Mouse (Mus musculus): ENCODE measurements at regions not wholly inside any gene's neighbourhood (a gene's known extent, or its start where the extent isn't known, plus 50 kb on each side); places are given as distances from the start of the nearest gene placed in this dataset.

- TF ChIP-seq POU5F1 (IDR thresholded peaks at IDR 0.05; ENCODE audit: borderline replicate concordance, low read length) (no peak), NANOG (IDR thresholded peaks at IDR 0.05; ENCODE audit: borderline replicate concordance, low read length) (no peak), CTCF (conservative IDR thresholded peaks at IDR 0.05; ENCODE audit: low read length) (no peak)
- no peaks in the 10 kb centered on the region for H3K36me3 ChIP-seq (ENCODE audit: insufficient read depth, low read length)
- H3K4me1 ChIP-seq (replicated peaks; ENCODE audit: low read depth, low read length), result peaks cover 4% of the 10 kb centered on the region
- H3K4me3 ChIP-seq (replicated peaks; ENCODE audit: low read length), result no peak overlapping the region
- H3K27me3 ChIP-seq (ENCODE audit: insufficient read depth, low read length), result no peaks in the 10 kb centered on the region
- H3K9me3 ChIP-seq (ENCODE audit: low read length), result no peaks in the 10 kb centered on the region; the same call in 1 of the 2 replicates
Measured at GRCm38 (mm10) chr3:21835526-21835925, 240.9 kb upstream of the Tbl1xr1 start.

- Histone ChIP-seq H3K4me1 (replicated peaks; ENCODE audit: low read depth, low read length) (peaks cover 14% of the 10 kb centered on the region), H3K36me3 (ENCODE audit: insufficient read depth, low read length) (no peaks in the 10 kb centered on the region)
Measured at GRCm38 (mm10) chr3:21837297-21837946, 239.0 kb upstream of the Tbl1xr1 start.

GRCm38 (mm10) chr3:21840751-21841488 lies 235.5 kb upstream of the Tbl1xr1 start:
- peaks cover 14% of the 10 kb centered on the region for H3K4me1 ChIP-seq (replicated peaks; ENCODE audit: low read depth, low read length)
- TF ChIP-seq CTCF (conservative IDR thresholded peaks at IDR 0.05; ENCODE audit: low read length) (no peak), NANOG (IDR thresholded peaks at IDR 0.05; ENCODE audit: borderline replicate concordance, low read length) (no peak), POU5F1 (IDR thresholded peaks at IDR 0.05; ENCODE audit: borderline replicate concordance, low read length) (no peak)
- no peaks in the 10 kb centered on the region; the same call in 1 of the 2 replicates for H3K9me3 ChIP-seq (ENCODE audit: low read length)
- no peak overlapping the region for H3K4me3 ChIP-seq (replicated peaks; ENCODE audit: low read length)
- H3K36me3 ChIP-seq (ENCODE audit: insufficient read depth, low read length), result no peaks in the 10 kb centered on the region
- no peaks in the 10 kb centered on the region for H3K27me3 ChIP-seq (ENCODE audit: insufficient read depth, low read length)

More at GRCm38 (mm10) chr3:21837297-21837946, 239.0 kb upstream of the Tbl1xr1 start:
- TF ChIP-seq CTCF (conservative IDR thresholded peaks at IDR 0.05; ENCODE audit: low read length), result no peak
- no peak for TF ChIP-seq POU5F1 (IDR thresholded peaks at IDR 0.05; ENCODE audit: borderline replicate concordance, low read length)
- TF ChIP-seq NANOG (IDR thresholded peaks at IDR 0.05; ENCODE audit: borderline replicate concordance, low read length), result no peak
- no peaks in the 10 kb centered on the region; the same call in 1 of the 2 replicates for H3K9me3 ChIP-seq (ENCODE audit: low read length)
- no peak overlapping the region for H3K4me3 ChIP-seq (replicated peaks; ENCODE audit: low read length)
- no peaks in the 10 kb centered on the region for H3K27me3 ChIP-seq (ENCODE audit: insufficient read depth, low read length)

- TF ChIP-seq CTCF (conservative IDR thresholded peaks at IDR 0.05; ENCODE audit: low read length) (no peak), POU5F1 (IDR thresholded peaks at IDR 0.05; ENCODE audit: borderline replicate concordance, low read length) (no peak)
- H3K27me3 ChIP-seq (ENCODE audit: insufficient read depth, low read length), result no peaks in the 10 kb centered on the region
- no peak overlapping the region for H3K4me3 ChIP-seq (replicated peaks; ENCODE audit: low read length)
- no peaks in the 10 kb centered on the region for H3K36me3 ChIP-seq (ENCODE audit: insufficient read depth, low read length)
- H3K9me3 ChIP-seq (ENCODE audit: low read length), result no peaks in the 10 kb centered on the region; the same call in 1 of the 2 replicates
- H3K4me1 ChIP-seq (replicated peaks; ENCODE audit: low read depth, low read length), result peaks cover 14% of the 10 kb centered on the region
Measured at GRCm38 (mm10) chr3:21841506-21841905, 234.9 kb upstream of the Tbl1xr1 start.

GRCm38 (mm10) chr3:21842545-21843291 lies 233.7 kb upstream of the Tbl1xr1 start:
- no peaks in the 10 kb centered on the region for H3K27me3 ChIP-seq (ENCODE audit: insufficient read depth, low read length)
- H3K4me1 ChIP-seq (replicated peaks; ENCODE audit: low read depth, low read length), result peaks cover 14% of the 10 kb centered on the region
- no peak overlapping the region for H3K4me3 ChIP-seq (replicated peaks; ENCODE audit: low read length)
- H3K9me3 ChIP-seq (ENCODE audit: low read length), result peaks cover 6% of the 10 kb centered on the region
- H3K36me3 ChIP-seq (ENCODE audit: insufficient read depth, low read length), result no peaks in the 10 kb centered on the region
- no peak for TF ChIP-seq NANOG (IDR thresholded peaks at IDR 0.05; ENCODE audit: borderline replicate concordance, low read length)

- Histone ChIP-seq H3K36me3 (ENCODE audit: insufficient read depth, low read length) (no peaks in the 10 kb centered on the region), H3K4me3 (replicated peaks; ENCODE audit: low read length) (no peak overlapping the region), H3K27me3 (ENCODE audit: insufficient read depth, low read length) (no peaks in the 10 kb centered on the region), H3K9me3 (ENCODE audit: low read length) (peaks cover 7% of the 10 kb centered on the region), H3K4me1 (replicated peaks; ENCODE audit: low read depth, low read length) (peaks cover 14% of the 10 kb centered on the region)
- no peak for TF ChIP-seq CTCF (conservative IDR thresholded peaks at IDR 0.05; ENCODE audit: low read length)
- TF ChIP-seq NANOG (IDR thresholded peaks at IDR 0.05; ENCODE audit: borderline replicate concordance, low read length), result no peak
- no peak for TF ChIP-seq POU5F1 (IDR thresholded peaks at IDR 0.05; ENCODE audit: borderline replicate concordance, low read length)
Measured at GRCm38 (mm10) chr3:21843292-21843852, 233.1 kb upstream of the Tbl1xr1 start.

- peaks cover 7% of the 10 kb centered on the region for H3K9me3 ChIP-seq (ENCODE audit: low read length)
- TF ChIP-seq CTCF (conservative IDR thresholded peaks at IDR 0.05; ENCODE audit: low read length), result no peak
- TF ChIP-seq POU5F1 (IDR thresholded peaks at IDR 0.05; ENCODE audit: borderline replicate concordance, low read length), result no peak
- no peak for TF ChIP-seq NANOG (IDR thresholded peaks at IDR 0.05; ENCODE audit: borderline replicate concordance, low read length)
Measured at GRCm38 (mm10) chr3:21849831-21850230, 226.6 kb upstream of the Tbl1xr1 start.

GRCm38 (mm10) chr3:21850977-21851376 lies 225.5 kb upstream of the Tbl1xr1 start:
- no peaks in the 10 kb centered on the region; the same call in 1 of the 2 replicates for H3K27me3 ChIP-seq (ENCODE audit: insufficient read depth, low read length)
- TF ChIP-seq NANOG (IDR thresholded peaks at IDR 0.05; ENCODE audit: borderline replicate concordance, low read length) (no peak), POU5F1 (IDR thresholded peaks at IDR 0.05; ENCODE audit: borderline replicate concordance, low read length) (no peak), CTCF (conservative IDR thresholded peaks at IDR 0.05; ENCODE audit: low read length) (no peak)
- H3K4me3 ChIP-seq (replicated peaks; ENCODE audit: low read length), result no peak overlapping the region
- H3K9me3 ChIP-seq (ENCODE audit: low read length), result peaks cover 7% of the 10 kb centered on the region
- H3K36me3 ChIP-seq (ENCODE audit: insufficient read depth, low read length), result no peaks in the 10 kb centered on the region
- peaks cover 18% of the 10 kb centered on the region for H3K4me1 ChIP-seq (replicated peaks; ENCODE audit: low read depth, low read length)

More at GRCm38 (mm10) chr3:21849831-21850230, 226.6 kb upstream of the Tbl1xr1 start:
- Histone ChIP-seq H3K4me1 (replicated peaks; ENCODE audit: low read depth, low read length) (peaks cover 18% of the 10 kb centered on the region), H3K27me3 (ENCODE audit: insufficient read depth, low read length) (no peaks in the 10 kb centered on the region; the same call in 1 of the 2 replicates), H3K4me3 (replicated peaks; ENCODE audit: low read length) (no peak overlapping the region), H3K36me3 (ENCODE audit: insufficient read depth, low read length) (no peaks in the 10 kb centered on the region)

Data from E14TG2a.4 (cell line).